Mouse (Mus musculus): ENCODE measurements around the gene Ucn.

Gene Ucn

GRCm38 (mm10) chr5:31138241-31138967, at the start of gene Ucn:
TSS of gene Ucn (minus strand) at chr5:31138829.
- DNase-seq (ENCODE audit: low spot score in 2 of 2), result no peak

- no peak for DNase-seq (ENCODE audit: low spot score in 2 of 2)
Observed at GRCm38 (mm10) chr5:31183678-31184077, 45.0 kb upstream of the Ucn start.

- no peak for DNase-seq (ENCODE audit: low spot score in 2 of 2)
Observed at GRCm38 (mm10) chr5:31181183-31181770, 42.6 kb upstream of the Ucn start.

- peak; percentile 93 to 97 for DNase-seq (ENCODE audit: low spot score in 2 of 2)
Observed at GRCm38 (mm10) chr5:31179766-31180630, 41.4 kb upstream of the Ucn start, which contains the start of the genes Gm29609 and Gtf3c2. TSS of gene Gm29609 (minus strand) at chr5:31179911. TSS of gene Gtf3c2 (minus strand) at chr5:31180144.

GRCm38 (mm10) chr5:31179301-31179765, 40.7 kb upstream of the Ucn start:
- peak in 1 of 2 experiments; percentile 57 for DNase-seq (ENCODE audit: low spot score in 2 of 2)

- DNase-seq (ENCODE audit: low spot score in 2 of 2), result no peak
Observed at GRCm38 (mm10) chr5:31168630-31169029, 30.0 kb upstream of the Ucn start.

- DNase-seq (ENCODE audit: low spot score in 2 of 2), result no peak
Observed at GRCm38 (mm10) chr5:31164878-31165277, 26.2 kb upstream of the Ucn start.

GRCm38 (mm10) chr5:31162462-31162861, 23.8 kb upstream of the Ucn start:
- no peak for DNase-seq (ENCODE audit: low spot score in 2 of 2)

- peak; percentile 70 to 78 for DNase-seq (ENCODE audit: low spot score in 2 of 2)
Observed at GRCm38 (mm10) chr5:31154152-31154553, 15.5 kb upstream of the Ucn start, which contains the start of gene Mpv17. TSS of gene Mpv17 (minus strand) at chr5:31154251.

- peak in 1 of 2 experiments; percentile 12 for DNase-seq (ENCODE audit: low spot score in 2 of 2)
Observed at GRCm38 (mm10) chr5:31153516-31154151, 15.0 kb upstream of the Ucn start.

GRCm38 (mm10) chr5:31151746-31152145, 13.1 kb upstream of the Ucn start:
- no peak for DNase-seq (ENCODE audit: low spot score in 2 of 2)

GRCm38 (mm10) chr5:31149781-31150180, 11.2 kb upstream of the Ucn start:
- DNase-seq (ENCODE audit: low spot score in 2 of 2), result no peak

GRCm38 (mm10) chr5:31138968-31139425, 368 bp upstream of the Ucn start:
- peak in 1 of 2 experiments; percentile 23 for DNase-seq (ENCODE audit: low spot score in 2 of 2)

GRCm38 (mm10) chr5:31137658-31138057, 971 bp downstream of the Ucn start:
- DNase-seq (ENCODE audit: low spot score in 2 of 2), result no peak

- DNase-seq (ENCODE audit: low spot score in 2 of 2), result no peak
Observed at GRCm38 (mm10) chr5:31136730-31137424, 1.8 kb downstream of the Ucn start.

- DNase-seq (ENCODE audit: low spot score in 2 of 2), result no peak
Observed at GRCm38 (mm10) chr5:31126050-31126449, 12.6 kb downstream of the Ucn start.

GRCm38 (mm10) chr5:31123481-31123880, 15.1 kb downstream of the Ucn start:
- DNase-seq (ENCODE audit: low spot score in 2 of 2), result no peak

GRCm38 (mm10) chr5:31121111-31121510, 17.5 kb downstream of the Ucn start:
- DNase-seq (ENCODE audit: low spot score in 2 of 2), result no peak

- no peak for DNase-seq (ENCODE audit: low spot score in 2 of 2)
Observed at GRCm38 (mm10) chr5:31116912-31117311, 21.7 kb downstream of the Ucn start.

GRCm38 (mm10) chr5:31116354-31116753, 22.3 kb downstream of the Ucn start, which contains the start of gene Trim54:
TSS of gene Trim54 (plus strand) at chr5:31116712.
- no peak for DNase-seq (ENCODE audit: low spot score in 2 of 2)

GRCm38 (mm10) chr5:31110781-31111180, 27.8 kb downstream of the Ucn start:
- DNase-seq (ENCODE audit: low spot score in 2 of 2), result no peak
